In genomic region chr3:87053939-87054338, GRCm38 (mm10) we compare ENCODE assay signal across 31 mouse cellular contexts.
"Had no signal": no experiment of that assay in that cellular context is flagged by ENCODE, and none has a peak within 500 bp of the region (broad histone marks: within the 10 kb centered on the region; RNA-seq: fewer than 3 reads in every experiment).

No protein-coding gene starts in this region.

- H3K9me3 ChIP-seq: limb, embryonic 12.5 days; limb, embryonic 13.5 days; limb, embryonic 15.5 days; liver, embryonic 12.5 days; liver, embryonic 13.5 days; liver, embryonic 15.5 days; lung, embryonic 15.5 days; megakaryocyte, embryonic 14.5 days; midbrain, embryonic 10.5 days; midbrain, embryonic 13.5 days; midbrain, embryonic 15.5 days had no signal

- H3K9ac ChIP-seq: limb, embryonic 12.5 days; limb, embryonic 13.5 days; limb, embryonic 15.5 days; liver, embryonic 12.5 days; liver, embryonic 13.5 days; liver, embryonic 14.5 days; liver, embryonic 15.5 days; liver, postnatal 0 days; lung, embryonic 14.5 days; lung, embryonic 15.5 days; midbrain, embryonic 12.5 days; midbrain, embryonic 13.5 days; midbrain, embryonic 15.5 days had no signal

- H3K4me1 ChIP-seq: limb, embryonic 12.5 days; limb, embryonic 13.5 days; limb, embryonic 15.5 days; liver, embryonic 12.5 days; liver, embryonic 13.5 days; liver, embryonic 15.5 days; lung, embryonic 15.5 days; midbrain, embryonic 10.5 days; midbrain, embryonic 12.5 days; midbrain, embryonic 13.5 days; midbrain, embryonic 15.5 days had no signal

- H3K4me2 ChIP-seq: limb, embryonic 12.5 days; limb, embryonic 13.5 days; limb, embryonic 15.5 days; liver, embryonic 11.5 days; liver, embryonic 12.5 days; liver, embryonic 13.5 days; liver, embryonic 15.5 days; lung, embryonic 14.5 days; lung, embryonic 15.5 days; midbrain, embryonic 11.5 days; midbrain, embryonic 12.5 days; midbrain, embryonic 13.5 days; midbrain, embryonic 15.5 days had no signal

- DNase-seq: left cerebral cortex, postnatal 4 days; liver; liver, embryonic 13.5 days; liver, postnatal 0 days; lung, adult 18-20 months; lung, adult 2 months; lung, embryonic 14.5 days; lung, postnatal 10 days; lung, postnatal 14 days; lung, postnatal 36 days; lung, postnatal 4 days; midbrain, embryonic 14.5 days had no signal

- H3K4me3 ChIP-seq: left cerebral cortex, adult 2 months; limb, embryonic 12.5 days; limb, embryonic 13.5 days; limb, embryonic 15.5 days; liver, embryonic 12.5 days; liver, embryonic 13.5 days; liver, embryonic 15.5 days; lung, embryonic 15.5 days; megakaryocyte, embryonic 14.5 days; midbrain, embryonic 10.5 days; midbrain, embryonic 12.5 days; midbrain, embryonic 13.5 days; midbrain, embryonic 15.5 days; myocyte had no signal

- ATAC-seq: liver, embryonic 12.5 days; liver, postnatal 0 days; lung, postnatal 0 days; midbrain, embryonic 13.5 days; midbrain, embryonic 15.5 days; midbrain, embryonic 16.5 days had no signal

- H3K27ac ChIP-seq: left cerebral cortex, adult 2 months; limb, embryonic 12.5 days; limb, embryonic 13.5 days; limb, embryonic 15.5 days; liver, embryonic 12.5 days; liver, embryonic 13.5 days; liver, embryonic 14.5 days; liver, embryonic 15.5 days; lung, embryonic 15.5 days; macrophage; midbrain, embryonic 10.5 days; midbrain, embryonic 12.5 days; midbrain, embryonic 13.5 days; midbrain, embryonic 15.5 days had no signal

- H3K36me3 ChIP-seq: limb, embryonic 12.5 days; limb, embryonic 13.5 days; limb, embryonic 15.5 days; liver, embryonic 12.5 days; liver, embryonic 13.5 days; liver, embryonic 15.5 days; lung, embryonic 15.5 days; midbrain, embryonic 10.5 days; midbrain, embryonic 12.5 days; midbrain, embryonic 13.5 days; midbrain, embryonic 15.5 days had no signal

- H3K27me3 ChIP-seq: limb, embryonic 12.5 days; limb, embryonic 13.5 days; limb, embryonic 15.5 days; liver, embryonic 12.5 days; liver, embryonic 13.5 days; liver, embryonic 15.5 days; lung, embryonic 15.5 days; midbrain, embryonic 12.5 days; midbrain, embryonic 13.5 days; midbrain, embryonic 15.5 days had no signal
